Mouse (Mus musculus): ENCODE measurements around the gene Adam26b. TPM values are rescaled to one million over a fixed set of nuclear protein-coding genes. Genes with fewer than 3 reads are reported as not detected.

Gene Adam26b
- polyA plus RNA-seq (2012; rRNA removed), result not detected in 2 replicates

DNA sequence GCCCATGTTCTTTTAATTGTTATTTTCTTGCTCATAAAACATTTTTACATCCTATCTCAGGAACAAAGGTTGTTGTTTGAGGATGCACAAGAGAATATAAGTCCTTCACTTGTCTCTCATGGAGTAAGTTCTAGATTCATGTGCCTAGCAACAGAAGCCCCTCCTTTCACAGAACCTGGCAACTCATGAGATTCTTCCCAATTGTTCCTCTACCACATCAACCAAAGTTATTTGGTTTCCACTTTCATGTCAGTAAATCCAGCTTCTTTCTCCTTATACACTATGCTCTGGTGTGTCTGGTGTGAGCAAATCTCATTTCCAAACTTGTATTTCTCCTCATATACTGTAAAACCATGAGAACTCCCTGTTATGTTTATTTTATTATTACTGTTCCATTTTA lies at the start of gene Adam26b:
TSS of gene Adam26b (minus strand) at position 101 of the 400 bp plus-strand sequence.

GRCm38 (mm10) chr8:43576607-43577006 lies 48.7 kb upstream of the Adam26b start, which contains the start of gene Adam26a:
TSS of gene Adam26a (minus strand) at chr8:43576707.

Other genes starting within 250 kb of the Adam26b start
- not detected in 2 replicates for gene Zfp42, start 221.1 kb downstream of the Adam26b start, polyA plus RNA-seq (2012; rRNA removed)
- gene Adam26a, start 48.6 kb upstream of the Adam26b start, polyA plus RNA-seq (2012; rRNA removed), result not detected in 2 replicates
- not detected in 2 replicates for gene Gm5346, start 99.2 kb upstream of the Adam26b start, polyA plus RNA-seq (2012; rRNA removed)
- not detected in 2 replicates for gene Adam34, start 181.9 kb upstream of the Adam26b start, polyA plus RNA-seq (2012; rRNA removed)